Mouse (Mus musculus) cortical plate, adult 2 months (tissue): ENCODE measurements around the gene Gm49403.

Experiments
- CTCF ChIP-seq: fragments of 200-500 bp; IDR thresholded peaks from 2 replicates; pipeline ENCODE4 v1.5.1; 2011; ENCODE audit warnings: mild to moderate bottlenecking, control low read depth, low read length; ENCODE audit not compliant: insufficient read depth; ENCODE audit errors: extremely low read depth
- POLR2A ChIP-seq: fragments of 200-500 bp; IDR thresholded peaks from 2 replicates; pipeline ENCODE4 v1.6.1; 2011; ENCODE audit warnings: mild to moderate bottlenecking, low read length, control low read depth; ENCODE audit not compliant: insufficient read depth; ENCODE audit errors: extremely low read depth

DNA sequence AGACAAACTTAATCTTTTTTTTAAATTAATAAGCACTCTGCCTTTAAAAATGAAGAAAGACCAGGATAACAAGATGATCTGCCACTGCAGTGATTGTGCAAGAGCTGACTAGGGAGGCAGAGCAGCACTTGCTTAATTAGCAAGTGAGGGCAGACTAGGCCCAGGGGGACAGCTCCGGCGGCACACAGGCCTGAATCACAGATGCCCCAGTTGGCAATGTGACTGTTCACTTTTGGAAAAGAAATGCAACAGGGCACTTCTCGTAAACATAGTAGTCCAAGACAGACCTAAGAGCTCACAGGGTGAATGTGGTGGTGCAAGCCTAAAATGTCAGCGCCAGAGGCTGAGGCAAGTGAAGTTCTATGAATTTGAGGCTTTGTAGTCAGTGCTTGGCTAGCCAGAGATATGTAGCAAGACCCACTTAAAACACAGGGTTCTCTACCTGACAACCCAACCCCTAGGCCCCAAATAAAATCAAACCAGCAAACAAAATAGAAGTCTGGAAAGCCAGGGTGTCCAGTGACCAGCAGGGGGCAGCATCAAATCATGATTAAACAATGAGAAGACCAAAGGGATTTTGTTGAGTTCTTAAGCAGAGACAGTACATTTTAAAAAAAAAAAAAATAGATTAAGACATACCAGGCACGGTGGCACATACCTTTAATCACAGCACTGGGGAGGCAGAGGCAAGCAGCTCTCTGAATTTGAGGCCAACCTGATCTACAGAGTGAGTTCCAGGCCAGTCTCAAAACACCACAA lies 39.2 kb upstream of the Gm49403 start:
- TF ChIP-seq CTCF (peak; percentile 62), POLR2A (no peak)
